Mouse (Mus musculus): Measurements from ENCODE around the gene Hdgfl3.

GRCm38 (mm10) chr7:81856221-81856620 lies 78.1 kb downstream of the Hdgfl3 start:
- TF ChIP-seq CTCF (conservative IDR thresholded peaks at IDR 0.05 in 1 of 2, IDR thresholded peaks at IDR 0.05 in 1 of 2; ENCODE audit: low read depth in 2 of 2, low read length in 2 of 2) (no peak), HCFC1 (IDR thresholded peaks at IDR 0.05; ENCODE audit: low read depth, low read length) (no peak), E2F4 (IDR thresholded peaks at IDR 0.05; ENCODE audit: insufficient replicate concordance, low read depth, low read length) (no peak), ZKSCAN1 (IDR thresholded peaks at IDR 0.05; ENCODE audit: borderline replicate concordance, low read depth, low read length) (no peak), MAZ (IDR thresholded peaks at IDR 0.05; ENCODE audit: low read depth, low read length) (no peak)
